Mouse (Mus musculus): ENCODE measurements at regions not wholly inside any gene's neighbourhood (a gene's known extent, or its start where the extent isn't known, plus 50 kb on each side); places are given as distances from the start of the nearest gene placed in this dataset.
"Not testable (repeated sequence)": the region's sequence is repeated elsewhere in the genome, so short reads cannot be mapped to it uniquely, and the experiment has no call there.

DNA sequence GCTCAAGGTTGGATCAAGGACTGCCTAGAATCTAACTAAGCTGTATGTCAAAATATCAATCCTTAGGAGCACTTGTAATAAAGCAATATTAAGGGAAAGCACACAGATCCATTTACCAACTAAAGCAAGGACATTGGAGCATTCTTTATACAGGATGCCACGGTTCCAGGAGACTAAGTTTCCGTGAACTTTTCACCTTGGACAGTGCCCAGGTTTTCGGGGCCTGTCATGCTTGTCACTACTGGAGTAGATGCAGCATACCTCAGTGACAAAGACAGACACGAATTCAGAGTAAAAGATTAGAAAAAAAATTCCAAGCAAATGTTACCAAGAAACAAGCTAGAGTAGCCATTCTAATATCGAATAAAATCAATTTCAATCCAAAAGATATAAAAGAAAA is 543.6 kb downstream of the Slitrk5 start:
- DNase-seq (ENCODE audit: low spot score in 2 of 2): not testable (repeated sequence)

DNA sequence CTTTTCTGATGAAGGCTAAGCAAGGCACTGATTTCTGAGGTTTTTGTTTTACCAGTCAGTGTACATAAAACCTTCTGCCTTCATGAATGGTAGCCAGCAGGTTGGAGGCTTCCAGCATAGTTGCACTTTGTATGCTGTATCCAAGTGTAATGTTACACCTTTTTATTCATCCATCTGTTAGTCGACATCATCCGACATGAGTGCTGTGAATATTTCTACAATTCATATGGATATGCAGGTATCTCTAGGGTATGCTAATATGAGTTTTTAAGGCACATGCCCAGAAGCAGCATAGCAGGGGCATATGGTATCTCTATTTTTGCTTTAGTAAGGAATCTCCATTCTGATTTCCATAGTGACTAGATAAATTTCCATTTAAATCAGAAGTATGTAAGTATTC is 555.6 kb downstream of the Slitrk5 start:
- DNase-seq (ENCODE audit: low spot score in 2 of 2): peak in 1 of 2 experiments; percentile 37

DNA sequence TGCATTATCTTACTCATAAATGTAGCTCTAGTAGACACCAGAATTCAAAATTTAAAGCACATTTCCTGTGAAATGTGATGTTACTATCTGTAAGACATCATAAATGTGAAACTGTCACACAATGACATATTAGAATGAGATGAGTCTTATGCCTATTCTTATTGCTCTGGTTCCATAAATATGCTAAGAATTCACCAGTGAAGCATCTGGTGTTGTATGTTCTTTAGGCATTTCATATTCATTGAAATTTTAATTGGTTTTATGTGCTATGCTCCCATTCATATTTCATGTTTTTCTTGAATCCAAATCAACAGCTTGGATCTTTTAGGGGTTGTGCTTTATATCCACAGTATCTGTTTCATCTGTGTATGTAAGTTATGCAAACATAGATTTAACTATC is 564.6 kb downstream of the Slitrk5 start:
- no peak for DNase-seq (ENCODE audit: low spot score in 2 of 2)

DNA sequence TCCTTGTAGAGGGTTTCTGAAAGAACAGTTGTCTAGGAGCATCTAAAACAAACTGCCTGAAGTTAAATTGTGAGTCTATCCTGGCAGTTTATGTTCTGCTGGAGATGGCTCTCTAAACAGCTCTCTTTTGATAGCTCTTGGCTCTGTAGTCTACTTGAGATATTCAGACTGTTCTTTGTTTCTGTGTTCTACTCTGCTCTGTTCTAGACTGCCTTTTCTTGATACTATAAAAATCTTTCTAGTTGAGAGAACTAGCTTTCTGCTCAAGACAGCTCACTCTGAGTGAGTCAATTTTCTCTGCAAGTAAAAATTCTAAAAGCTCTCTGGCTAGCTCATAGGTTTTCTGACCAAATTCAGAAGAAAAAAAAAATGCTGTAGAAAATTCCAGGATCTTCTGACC is 573.3 kb downstream of the Slitrk5 start:
- no peak for DNase-seq (ENCODE audit: low spot score in 2 of 2)

DNA sequence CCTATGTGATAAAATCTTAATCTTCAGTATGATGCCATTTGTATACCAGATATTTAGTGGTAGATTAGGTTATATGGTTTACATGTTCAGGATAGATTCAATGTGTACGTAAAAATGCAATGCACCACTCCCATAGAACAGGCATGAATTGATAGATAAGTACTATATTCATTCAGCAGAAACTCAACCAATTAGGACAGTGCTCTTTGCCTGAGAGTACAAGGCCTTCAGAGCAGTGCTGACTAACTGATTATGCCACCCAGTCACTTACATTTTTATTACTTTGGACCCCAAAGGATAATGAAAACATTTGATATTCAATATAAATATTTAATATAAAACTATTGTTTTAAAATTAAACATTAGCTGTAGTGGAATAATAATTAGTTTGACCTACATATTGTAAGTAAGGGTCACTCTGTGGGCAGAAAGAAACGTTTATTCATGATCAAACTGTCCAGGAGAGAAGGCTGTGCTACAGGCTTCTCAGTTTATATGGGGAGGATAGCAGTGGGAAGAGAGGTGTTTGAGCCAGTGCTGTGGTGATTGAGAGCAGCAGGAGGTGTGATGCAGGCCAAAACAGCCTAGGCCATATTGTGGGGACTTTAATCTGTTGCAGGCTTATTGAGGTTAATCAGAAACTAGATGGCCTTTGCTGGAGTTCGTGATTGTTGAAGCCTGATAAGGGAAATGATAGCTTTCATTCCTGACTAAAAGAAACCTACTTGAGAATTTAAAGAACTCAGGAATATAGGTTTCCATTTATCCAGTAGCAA is 623.3 kb downstream of the Slitrk5 start:
- DNase-seq (ENCODE audit: low spot score in 2 of 2): no peak

DNA sequence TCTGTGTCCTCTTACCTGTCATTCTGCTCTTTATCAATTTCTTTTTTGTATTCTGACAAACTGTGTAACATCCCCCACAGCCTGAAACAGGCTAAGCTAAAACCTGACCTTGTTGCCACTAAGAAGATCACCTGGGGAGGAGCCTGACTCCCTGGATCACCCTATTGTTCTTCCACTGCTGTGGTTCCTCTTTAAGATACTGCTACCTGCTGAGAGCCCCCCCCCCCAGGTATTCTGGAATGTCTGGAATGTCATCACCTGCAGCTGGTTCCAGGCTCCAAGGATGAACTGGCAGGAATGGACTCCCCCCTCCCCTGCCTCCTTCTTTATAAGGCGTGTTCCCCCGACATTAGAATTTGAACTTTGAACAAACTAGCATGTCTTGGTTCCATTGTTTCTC is 650.7 kb downstream of the Slitrk5 start:
- DNase-seq (ENCODE audit: low spot score in 2 of 2): no peak

Measured in frontal cortex, postnatal 36 days (tissue).